Mouse (Mus musculus) MEL (cell line): ENCODE data around the gene Gjd2. TPM values are rescaled to one million over a fixed set of nuclear protein-coding genes. Genes with fewer than 3 reads are reported as not detected.

ENCODE experiments used
- DNase-seq: peaks from one replicate; pipeline ENCODE4 v3.0.0; 2011; ENCODE audit warnings: low read depth, low spot score
- H3K27ac ChIP-seq: 2 replicates; pipeline ENCODE4 v1.5.1; 2012; ENCODE audit warnings: low read depth, mild to moderate bottlenecking, control low read depth, low read length, moderate library complexity; ENCODE audit not compliant: control insufficient read depth
- H3K27me3 ChIP-seq, 2 experiments: fragments of 150-350 bp in 1 of 2; sonication (generic) in 1 of 2; 2 replicates each; pipeline ENCODE4 v1.6.1; 2012; ENCODE audit warnings: low read length in 2 of 2, mild to moderate bottlenecking in 2 of 2, improper control_type of control experiment in 1 of 2, moderate library complexity in 1 of 2; ENCODE audit not compliant: insufficient read depth in 2 of 2, control insufficient read depth in 1 of 2
- H3K36me3 ChIP-seq, 2 experiments: 2 replicates each; pipeline ENCODE4 v1.6.1; 2012 to 2014; ENCODE audit warnings: low read length in 2 of 2, improper control_type of control experiment in 1 of 2, inconsistent platforms in 1 of 2, mild to moderate bottlenecking in 1 of 2; ENCODE audit not compliant: insufficient read depth in 2 of 2, control insufficient read depth in 1 of 2
- H3K4me1 ChIP-seq, 2 experiments: fragments of 150-350 bp in 1 of 2; sonication (generic) in 1 of 2; 2 replicates each; pipeline ENCODE4 v1.6.1; 2012; ENCODE audit warnings: low read length in 2 of 2, improper control_type of control experiment in 1 of 2, mild to moderate bottlenecking in 1 of 2; ENCODE audit not compliant: insufficient read depth in 2 of 2, control insufficient read depth in 1 of 2
- H3K4me3 ChIP-seq, 2 experiments: fragments of 150-350 bp in 1 of 2; sonication (generic) in 1 of 2; 2 replicates each; pipeline ENCODE4 v1.5.1; 2012; ENCODE audit warnings: low read depth in 2 of 2, low read length in 2 of 2, mild to moderate bottlenecking in 2 of 2, moderate library complexity in 2 of 2, control low read depth in 1 of 2, improper control_type of control experiment in 1 of 2; ENCODE audit not compliant: control insufficient read depth in 1 of 2, insufficient read depth in 1 of 2
- H3K79me2 ChIP-seq: 2 replicates; pipeline ENCODE4 v1.6.1; 2012; ENCODE audit warnings: mild to moderate bottlenecking, low read length, moderate library complexity; ENCODE audit not compliant: control insufficient read depth, poor library complexity, insufficient read depth
- H3K9ac ChIP-seq: 2 replicates; pipeline ENCODE4 v1.6.1; 2012; ENCODE audit warnings: low read depth, mild to moderate bottlenecking, control low read depth, low read length, moderate library complexity; ENCODE audit not compliant: control insufficient read depth, poor library complexity, severe bottlenecking
- H3K9me3 ChIP-seq: fragments of 150-350 bp; sonication (generic); replicated peaks from 2 replicates; pipeline ENCODE4 v1.6.1; 2012; ENCODE audit warnings: mild to moderate bottlenecking, low read length, improper control_type of control experiment, moderate library complexity; ENCODE audit not compliant: insufficient read depth
- BHLHE40 ChIP-seq: IDR thresholded peaks from 2 replicates; pipeline ENCODE4 v1.6.1; 2012; ENCODE audit warnings: low read depth, mild to moderate bottlenecking, inconsistent platforms, low read length, improper control_type of control experiment, borderline replicate concordance
- CTCF ChIP-seq, 3 experiments: IDR thresholded peaks in 2 of 3; conservative IDR thresholded peaks in 1 of 3; 2 replicates each; pipeline ENCODE4 v1.5.1; 2011 to 2012; ENCODE audit warnings: low read length in 3 of 3, low read depth in 2 of 3, mild to moderate bottlenecking in 2 of 3, improper control_type of control experiment in 1 of 3, inconsistent platforms in 1 of 3, mixed read lengths in 1 of 3, moderate library complexity in 1 of 3; ENCODE audit not compliant: control insufficient read depth in 1 of 3, insufficient read depth in 1 of 3, poor library complexity in 1 of 3, severe bottlenecking in 1 of 3
- ELF1 ChIP-seq: IDR thresholded peaks from 2 replicates; pipeline ENCODE4 v1.6.1; 2014; ENCODE audit warnings: low read depth, mild to moderate bottlenecking, inconsistent platforms, low read length, improper control_type of control experiment, moderate library complexity
- EP300 ChIP-seq, 2 experiments: IDR thresholded peaks; 2 replicates each; pipeline ENCODE4 v1.6.1; 2011; ENCODE audit warnings: improper control_type of control experiment in 2 of 2, low read length in 2 of 2, low read depth in 1 of 2, mild to moderate bottlenecking in 1 of 2
- ETS1 ChIP-seq: IDR thresholded peaks from 2 replicates; pipeline ENCODE4 v1.6.1; 2012; ENCODE audit warnings: low read depth, mild to moderate bottlenecking, inconsistent platforms, low read length, improper control_type of control experiment, moderate library complexity
- GABPA ChIP-seq: IDR thresholded peaks from 2 replicates; pipeline ENCODE4 v1.6.1; 2012; ENCODE audit warnings: low read depth, mild to moderate bottlenecking, inconsistent platforms, low read length, improper control_type of control experiment, moderate library complexity
- GATA1 ChIP-seq: IDR thresholded peaks from 2 replicates; pipeline ENCODE4 v1.6.1; 2011; ENCODE audit warnings: low read depth, low read length, improper control_type of control experiment
- HCFC1 ChIP-seq: IDR thresholded peaks from 2 replicates; pipeline ENCODE4 v1.6.1; 2012; ENCODE audit warnings: low read depth, mild to moderate bottlenecking, inconsistent platforms, low read length, improper control_type of control experiment, moderate library complexity
- JUND ChIP-seq: IDR thresholded peaks from 2 replicates; pipeline ENCODE4 v1.6.1; 2011; ENCODE audit warnings: low read depth, mild to moderate bottlenecking, improper control_type of control experiment, low read length
- MAFK ChIP-seq: IDR thresholded peaks from 2 replicates; pipeline ENCODE4 v1.6.1; 2011; ENCODE audit warnings: low read depth, mild to moderate bottlenecking, low read length, improper control_type of control experiment, borderline replicate concordance
- MAX ChIP-seq: IDR thresholded peaks from 2 replicates; pipeline ENCODE4 v1.6.1; 2011; ENCODE audit warnings: low read length, improper control_type of control experiment
- MAZ ChIP-seq: IDR thresholded peaks from 2 replicates; pipeline ENCODE4 v1.6.1; 2012; ENCODE audit warnings: low read depth, mild to moderate bottlenecking, inconsistent platforms, low read length, improper control_type of control experiment
- MEF2A ChIP-seq: IDR thresholded peaks from 2 replicates; pipeline ENCODE4 v1.6.1; 2014; ENCODE audit warnings: low read depth, mild to moderate bottlenecking, inconsistent platforms, low read length, improper control_type of control experiment; ENCODE audit not compliant: poor library complexity, insufficient replicate concordance, severe bottlenecking; ENCODE audit errors: extremely low read depth
- MXI1 ChIP-seq: IDR thresholded peaks from 2 replicates; pipeline ENCODE4 v1.6.1; 2011; ENCODE audit warnings: mild to moderate bottlenecking, low read depth, low read length, improper control_type of control experiment
- MYB ChIP-seq: IDR thresholded peaks from 2 replicates; pipeline ENCODE4 v1.6.1; 2011; ENCODE audit warnings: mild to moderate bottlenecking, low read depth, low read length, improper control_type of control experiment
- MYC ChIP-seq: IDR thresholded peaks from 2 replicates; pipeline ENCODE4 v1.6.1; 2011; ENCODE audit warnings: low read depth, mild to moderate bottlenecking, low read length, improper control_type of control experiment, moderate library complexity
- NELFE ChIP-seq: IDR thresholded peaks from 2 replicates; pipeline ENCODE4 v1.6.1; 2011; ENCODE audit warnings: low read depth, low read length, improper control_type of control experiment
- NRF1 ChIP-seq: IDR thresholded peaks from 2 replicates; pipeline ENCODE4 v1.6.1; 2014; ENCODE audit warnings: low read depth, mild to moderate bottlenecking, inconsistent platforms, low read length, improper control_type of control experiment, moderate library complexity; ENCODE audit not compliant: poor library complexity, insufficient read depth, severe bottlenecking
- POLR2A ChIP-seq, 2 experiments: IDR thresholded peaks; 2 replicates each; pipeline ENCODE4 v1.6.1; 2011 to 2012; ENCODE audit warnings: low read length in 2 of 2, mild to moderate bottlenecking in 2 of 2, control low read depth in 1 of 2, improper control_type of control experiment in 1 of 2, low read depth in 1 of 2, moderate library complexity in 1 of 2; ENCODE audit not compliant: control insufficient read depth in 1 of 2, insufficient read depth in 1 of 2, poor library complexity in 1 of 2
- POLR2AphosphoS2 ChIP-seq: IDR thresholded peaks from 2 replicates; pipeline ENCODE4 v1.6.1; 2011; ENCODE audit warnings: low read length, improper control_type of control experiment
- POLR2AphosphoS5 ChIP-seq: IDR thresholded peaks from 2 replicates; pipeline ENCODE4 v1.6.1; 2012; ENCODE audit warnings: low read depth, borderline replicate concordance, mild to moderate bottlenecking, inconsistent platforms, low read length, moderate library complexity, mixed read lengths
- TAL1 ChIP-seq: IDR thresholded peaks from 2 replicates; pipeline ENCODE4 v1.6.1; 2012; ENCODE audit warnings: mild to moderate bottlenecking, inconsistent platforms, low read length, moderate library complexity, mixed read lengths
- TCF12 ChIP-seq: IDR thresholded peaks from 2 replicates; pipeline ENCODE4 v1.6.1; 2014; ENCODE audit warnings: low read depth, mild to moderate bottlenecking, inconsistent platforms, low read length, improper control_type of control experiment, moderate library complexity
- USF1 ChIP-seq: IDR thresholded peaks from 2 replicates; pipeline ENCODE4 v1.6.1; 2014; ENCODE audit warnings: low read depth, mild to moderate bottlenecking, inconsistent platforms, low read length, improper control_type of control experiment, moderate library complexity
- USF2 ChIP-seq, 2 experiments: IDR thresholded peaks; 2 replicates each; pipeline ENCODE4 v1.6.1; 2011 to 2012; ENCODE audit warnings: improper control_type of control experiment in 2 of 2, low read length in 2 of 2, borderline replicate concordance in 1 of 2, inconsistent platforms in 1 of 2, low read depth in 1 of 2, mild to moderate bottlenecking in 1 of 2; ENCODE audit not compliant: insufficient read depth in 1 of 2
- ZKSCAN1 ChIP-seq: IDR thresholded peaks from 2 replicates; pipeline ENCODE4 v1.6.1; 2012; ENCODE audit warnings: low read depth, mild to moderate bottlenecking, inconsistent platforms, low read length, improper control_type of control experiment, moderate library complexity
- polyA plus RNA-seq, 2 experiments: library from polyadenylated mRNA; stranded (reverse) in 1 of 2; unstranded in 1 of 2; fragments of >175 nt in 1 of 2; fragments of >200 nt in 1 of 2; gene quantifications; 2 replicates each; pipeline versions ENCODE4 v1.2.1 to v1.2.4; 2012; ENCODE audit warnings: low replicate concordance in 2 of 2, low read depth in 1 of 2; ENCODE audit not compliant: insufficient read length in 2 of 2, insufficient read depth in 1 of 2, missing spikeins in 1 of 2
- total RNA-seq: library from RNA; depleted of rRNA; stranded (reverse); fragments of 300-350 nt; gene quantifications from 2 replicates; pipeline ENCODE4 v1.2.3, GENCODE M21; 2012

Gjd2 gene
- total and polyA plus RNA-seq, 3 experiments = not detected

DNA sequence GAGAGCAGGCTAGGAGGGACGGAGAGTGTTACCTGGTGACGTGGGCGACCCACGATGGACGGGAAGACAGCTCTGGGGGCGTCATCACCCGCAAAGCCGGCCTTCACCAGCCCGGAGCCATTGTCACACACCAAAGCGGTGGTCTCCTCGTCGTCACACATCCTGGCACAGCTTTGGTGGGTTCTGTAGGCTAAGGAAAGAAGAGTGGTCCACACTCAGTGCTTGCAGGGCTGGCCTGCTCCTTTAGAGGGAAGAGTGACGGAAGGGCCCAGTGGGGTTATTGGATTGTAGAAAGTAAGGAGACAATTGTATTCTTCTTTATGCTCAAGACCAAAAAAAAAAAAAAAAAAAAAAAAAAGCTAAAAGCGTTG, 38.4 kb upstream of the Gjd2 start:
- Histone ChIP-seq H3K9ac (no peak overlapping the region), H3K9me3 (no peaks in the 10 kb centered on the region), H3K27me3 (no peaks in the 10 kb centered on the region; a peak in 1 of 4 replicates), H3K36me3 (no peaks in the 10 kb centered on the region), H3K27ac (no peak overlapping the region), H3K79me2 (no peaks in the 10 kb centered on the region), H3K4me3 (no peak overlapping the region), H3K4me1 (no peaks in the 10 kb centered on the region)
- TF ChIP-seq ETS1 = no peak
- no peak for TF ChIP-seq MAFK
- no peak for TF ChIP-seq JUND
- TF ChIP-seq EP300 (IDR thresholded peaks at IDR 0.05; ENCODE audit: low read depth in 1 of 2, low read length in 2 of 2) = no peak
- no peak for TF ChIP-seq HCFC1
- TF ChIP-seq MXI1 = no peak
- TF ChIP-seq MYC = no peak
- no peak for DNase-seq

DNA sequence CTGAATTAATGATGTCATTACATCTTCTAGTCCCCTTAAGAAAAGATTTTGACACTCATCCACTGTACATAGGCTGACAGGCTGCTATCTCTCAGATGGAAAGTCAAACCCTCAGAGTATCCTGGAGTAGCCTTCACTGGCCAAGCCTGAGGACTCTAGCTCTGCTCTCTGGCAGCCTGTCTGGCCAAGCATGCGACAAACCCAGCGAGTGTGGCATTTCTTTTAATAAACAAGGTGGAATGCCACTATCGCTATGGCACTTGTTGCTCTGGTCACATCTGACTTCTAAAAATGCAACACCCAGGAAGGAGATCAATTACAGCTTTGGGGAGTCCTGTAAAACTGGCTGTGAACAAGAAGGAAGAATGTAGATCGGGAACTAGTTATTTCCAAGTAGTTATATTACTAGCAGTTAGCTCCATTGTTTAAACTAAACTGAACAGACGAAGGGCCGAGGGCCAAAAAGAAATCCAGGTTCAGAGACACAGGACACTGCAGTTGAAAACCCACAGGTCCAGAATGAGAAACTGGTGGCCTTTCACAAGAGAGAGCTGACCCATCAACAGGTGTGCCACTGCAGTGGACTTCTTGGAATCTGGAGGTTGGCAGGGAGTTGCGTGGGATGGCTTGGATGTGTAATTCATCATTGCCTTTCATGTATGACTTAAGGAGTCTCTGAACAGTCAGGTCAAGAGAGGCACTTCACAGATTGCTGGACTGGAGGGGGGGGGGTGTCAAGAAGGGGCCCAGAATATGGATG, 37.9 kb upstream of the Gjd2 start:
- no peak overlapping the region for H3K9ac ChIP-seq

DNA sequence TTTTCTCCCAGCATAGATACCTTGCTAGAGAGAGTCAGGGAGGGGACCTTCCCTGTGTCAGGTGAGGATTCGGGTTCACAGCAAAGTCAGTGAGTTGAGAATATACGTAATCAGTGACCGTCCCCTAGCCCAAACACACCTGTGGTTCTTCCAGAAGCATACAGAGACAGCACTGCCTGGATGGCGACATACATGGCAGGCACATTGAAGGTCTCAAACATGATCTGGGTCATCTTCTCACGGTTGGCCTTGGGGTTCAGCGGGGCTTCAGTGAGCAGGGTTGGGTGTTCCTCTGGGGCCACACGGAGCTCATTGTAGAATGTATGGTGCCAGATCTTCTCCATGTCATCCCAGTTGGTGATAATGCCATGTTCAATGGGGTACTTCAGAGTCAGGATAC, 36.7 kb upstream of the Gjd2 start:
- H3K27ac ChIP-seq = no peak overlapping the region
- TF ChIP-seq GATA1 (no peak), TAL1 (no peak), POLR2AphosphoS2 (no peak), NELFE (no peak), NRF1 (no peak), POLR2AphosphoS5 (no peak), POLR2A (IDR thresholded peaks at IDR 0.05; ENCODE audit: control insufficient read depth in 1 of 2, insufficient read depth in 1 of 2, low read depth in 1 of 2, low read length in 2 of 2, poor library complexity in 1 of 2) (no peak), USF2 (IDR thresholded peaks at IDR 0.05; ENCODE audit: borderline replicate concordance in 1 of 2, insufficient read depth in 1 of 2, low read depth in 1 of 2, low read length in 2 of 2) (no peak), ZKSCAN1 (no peak), GABPA (no peak), MYC (no peak), MAX (no peak), BHLHE40 (no peak)
- no peak overlapping the region for H3K9ac ChIP-seq
- no peaks in the 10 kb centered on the region for H3K36me3 ChIP-seq
- H3K4me1 ChIP-seq = no peaks in the 10 kb centered on the region
- H3K4me3 ChIP-seq = no peak overlapping the region
- H3K79me2 ChIP-seq = no peaks in the 10 kb centered on the region
- no peaks in the 10 kb centered on the region for H3K27me3 ChIP-seq
- DNase-seq = no peak
- H3K9me3 ChIP-seq = no peaks in the 10 kb centered on the region

More for the DNA sequence above, 37.9 kb upstream of the Gjd2 start:
- H3K36me3 ChIP-seq = no peaks in the 10 kb centered on the region
- H3K27ac ChIP-seq = no peak overlapping the region
- H3K4me1 ChIP-seq = no peaks in the 10 kb centered on the region
- no peaks in the 10 kb centered on the region; a peak in 1 of 4 replicates for H3K27me3 ChIP-seq
- no peak for DNase-seq
- H3K79me2 ChIP-seq = no peaks in the 10 kb centered on the region
- no peak overlapping the region for H3K4me3 ChIP-seq
- no peaks in the 10 kb centered on the region for H3K9me3 ChIP-seq
- TF ChIP-seq MYB = no peak
- TF ChIP-seq MYC = no peak
- no peak for TF ChIP-seq HCFC1
- TF ChIP-seq MEF2A = no peak
- TF ChIP-seq MAX = no peak
- no peak for TF ChIP-seq MAZ
- TF ChIP-seq ELF1 = no peak
- TF ChIP-seq MAFK = no peak
- TF ChIP-seq CTCF (IDR thresholded peaks at IDR 0.05 in 2 of 3, conservative IDR thresholded peaks at IDR 0.05 in 1 of 3; ENCODE audit: control insufficient read depth in 1 of 3, insufficient read depth in 1 of 3, low read depth in 2 of 3, low read length in 3 of 3, poor library complexity in 1 of 3, severe bottlenecking in 1 of 3) = no peak
- no peak for TF ChIP-seq NELFE
- TF ChIP-seq GABPA = no peak
- TF ChIP-seq USF1 = no peak
- no peak for TF ChIP-seq TCF12
- TF ChIP-seq POLR2AphosphoS2 = no peak
- TF ChIP-seq, all 39 proteins: peak for 0
